Mouse (Mus musculus) midbrain, embryonic 11.5 days (tissue): ENCODE results near the gene Slc9a2. TPM values are rescaled to one million over a fixed set of nuclear protein-coding genes. Genes with fewer than 3 reads are reported as not detected.

Experiments
- ATAC-seq: fragments of 200-750 bp; cut with Nextera tagmentation; 2 replicates; pipeline ENCODE4 v1.8.0; 2017; ENCODE audit warnings: moderate TSS enrichment, moderate library complexity; ENCODE audit not compliant: low FRiP score
- DNase-seq: peaks from one replicate; pipeline ENCODE4 v3.0.0; 2015; ENCODE audit warnings: low spot score; ENCODE audit errors: missing footprints
- H3K27ac ChIP-seq: fragments of 300-500 bp; sonication (generic); 2 replicates; pipeline ENCODE4 v1.5.1; 2014; ENCODE audit warnings: low read depth, low read length
- H3K27me3 ChIP-seq: fragments of 300-500 bp; sonication (generic); 2 replicates; pipeline ENCODE4 v1.6.1; 2014; ENCODE audit warnings: mild to moderate bottlenecking, low read length, moderate library complexity, mixed read lengths; ENCODE audit not compliant: control insufficient read depth, insufficient read depth
- H3K36me3 ChIP-seq: fragments of 300-500 bp; sonication (generic); 2 replicates; pipeline ENCODE4 v1.6.1; 2014; ENCODE audit warnings: mild to moderate bottlenecking, low read length, moderate library complexity, mixed read lengths; ENCODE audit not compliant: control insufficient read depth, insufficient read depth
- H3K4me1 ChIP-seq: fragments of 300-500 bp; sonication (generic); 2 replicates; pipeline ENCODE4 v1.6.1; 2014; ENCODE audit warnings: low read length; ENCODE audit not compliant: control insufficient read depth, insufficient read depth
- H3K4me2 ChIP-seq: fragments of 300-500 bp; sonication (generic); 2 replicates; pipeline ENCODE4 v1.6.1; 2014; ENCODE audit warnings: mild to moderate bottlenecking, moderate library complexity
- H3K4me3 ChIP-seq: fragments of 300-500 bp; sonication (generic); 2 replicates; pipeline ENCODE4 v1.5.1; 2014; ENCODE audit warnings: low read depth, low read length
- H3K9ac ChIP-seq: fragments of 300-500 bp; sonication (generic); 2 replicates; pipeline ENCODE4 v1.6.1; 2014; ENCODE audit warnings: low read length
- H3K9me3 ChIP-seq: fragments of 300-500 bp; sonication (generic); 2 replicates; pipeline ENCODE4 v1.6.1; 2016; ENCODE audit warnings: low read length; ENCODE audit not compliant: control insufficient read depth
- WGBS: fragments of 180-500 bp; shearing (Covaris S2); extraction: QIAGEN DNeasy Blood & Tissue Kit; methylation state at CpG from one replicate; pipeline ENCODE4 v1.1.7; 2014; 5-methylcytosine and 5-hydroxymethylcytosine counted together
- polyA plus RNA-seq: library from polyadenylated mRNA; unstranded; fragments of >200 nt; fragmentation: Nextera tagmentation; extraction: Ambion mirVana; gene quantifications from 2 replicates; pipeline ENCODE4 v1.2.1, GENCODE M21; 2014

Gene Slc9a2
- polyA plus RNA-seq = 0.11 TPM in 1 of 2 replicates, not detected in the other

DNA sequence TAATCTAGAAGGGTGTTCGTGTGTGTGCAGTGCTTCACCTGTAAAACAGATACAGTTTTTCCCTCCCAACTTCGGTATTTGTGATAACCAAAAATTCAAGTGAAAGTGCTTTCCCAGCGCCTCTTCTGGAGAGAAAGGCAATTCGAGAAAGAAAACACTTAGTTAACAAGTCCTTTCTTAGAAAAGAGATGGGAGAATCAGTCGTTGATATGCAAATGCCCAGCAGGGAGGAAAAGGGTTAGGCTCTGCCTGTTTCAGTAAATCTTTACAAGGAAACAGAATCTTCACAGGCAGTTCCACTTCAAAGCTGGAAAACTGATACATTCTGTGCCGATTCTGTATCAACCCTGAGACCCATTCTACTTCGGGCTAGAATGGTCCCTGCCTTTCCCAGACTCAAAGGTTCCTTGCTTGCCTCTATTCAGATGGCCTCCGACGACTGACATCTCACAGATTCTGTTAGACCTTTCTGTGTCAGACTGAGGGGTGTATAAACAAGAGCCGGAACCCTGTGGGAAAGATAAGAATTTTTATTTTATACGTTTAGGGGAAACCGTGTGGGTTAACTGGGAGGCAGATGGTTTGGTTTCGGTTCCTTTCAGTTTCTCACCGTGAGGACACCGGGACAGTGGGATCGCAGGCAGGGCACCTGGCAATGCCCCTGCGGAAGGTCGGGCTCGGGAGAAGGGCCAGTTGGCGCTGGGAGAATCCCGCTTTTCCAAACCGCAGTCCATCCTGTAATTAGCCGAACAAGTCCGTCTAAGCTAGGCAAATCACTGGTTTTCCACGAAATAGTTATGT is at the start of gene Slc9a2:
Slc9a2 (plus strand) TSS at position 508 of the 801 bp plus-strand sequence.
- Histone ChIP-seq H3K4me1 (peaks cover 6% of the 10 kb centered on the region), H3K27me3 (peaks cover 44% of the 10 kb centered on the region), H3K27ac (no peak within 1 kb of the TSS), H3K9me3 (no peaks in the 10 kb centered on the region), H3K4me2 (peak within 1 kb of the TSS; percentile 98), H3K4me3 (peak within 1 kb of the TSS; percentile 60), H3K9ac (peak within 1 kb of the TSS; percentile 56), H3K36me3 (no peaks in the 10 kb centered on the region)
- DNase-seq = peak; percentile 93
- ATAC-seq = no peak
- 2% methylated on average over 25 of the region's 25 CpGs for WGBS

DNA sequence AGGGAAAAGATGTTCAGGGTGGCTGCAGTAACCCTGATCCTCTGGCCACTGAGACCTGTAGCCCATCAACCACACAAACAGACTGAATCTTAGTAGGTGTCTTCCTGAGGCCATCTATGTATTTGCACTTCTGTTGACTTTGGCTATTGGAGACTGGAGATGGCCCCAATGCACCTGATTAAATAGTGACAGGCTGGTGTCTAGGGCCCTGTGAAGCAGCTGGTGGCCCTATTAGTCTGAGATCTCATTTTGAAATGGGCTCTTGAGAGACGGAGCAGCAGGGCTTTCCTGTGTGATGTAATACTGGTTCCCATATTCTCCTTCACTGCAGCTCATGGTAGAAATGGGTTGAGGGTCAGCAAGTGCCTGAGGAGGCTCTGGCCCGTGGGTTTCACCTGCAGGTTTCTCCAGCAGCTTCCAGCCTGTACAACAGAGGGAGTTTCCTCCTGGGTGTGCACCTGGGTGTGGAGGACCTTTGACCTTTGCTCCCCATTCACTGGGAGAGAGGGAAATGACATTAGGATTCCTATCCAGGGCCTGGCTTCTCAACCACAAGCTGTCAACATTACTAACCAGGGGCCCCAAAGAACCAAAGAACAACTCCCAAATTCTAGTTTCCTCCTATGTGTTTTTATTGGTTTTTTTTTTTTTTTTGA is 47.8 kb upstream of the Slc9a2 start:
- 44% methylated on average over 2 of the region's 2 CpGs for whole genome bisulfite sequencing
- no peak for ATAC-seq
- no peak overlapping the region for H3K27ac ChIP-seq

DNA sequence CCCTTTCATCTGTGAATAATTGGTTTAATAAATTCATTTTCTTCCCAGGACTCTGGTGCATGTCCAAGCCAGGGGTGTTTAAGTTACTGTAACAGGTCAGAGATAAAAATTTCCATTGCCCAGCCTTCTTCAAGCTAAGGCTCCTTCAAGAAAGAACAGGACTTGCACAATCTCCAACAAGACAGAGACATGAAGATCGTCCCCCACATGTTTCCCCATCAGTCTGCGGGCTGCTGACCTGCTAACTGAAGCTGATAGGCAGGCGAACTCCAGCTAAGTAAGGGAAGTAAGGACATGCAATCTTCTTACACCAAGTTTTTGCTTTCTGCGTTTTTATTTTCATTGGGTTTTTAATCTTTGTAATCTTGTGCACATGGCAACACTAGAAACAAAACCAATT is 45.8 kb upstream of the Slc9a2 start:
- 78% methylated on average over 4 of the region's 4 CpGs for WGBS
- Histone ChIP-seq H3K4me2 (no peak overlapping the region), H3K27me3 (no peaks in the 10 kb centered on the region), H3K27ac (no peak overlapping the region), H3K4me1 (no peaks in the 10 kb centered on the region), H3K9ac (no peak overlapping the region), H3K9me3 (no peaks in the 10 kb centered on the region), H3K36me3 (no peaks in the 10 kb centered on the region), H3K4me3 (no peak overlapping the region)
- no peak for ATAC-seq
- DNase-seq = peak; percentile 64

More for the DNA sequence above, 47.8 kb upstream of the Slc9a2 start:
- no peak overlapping the region for H3K9ac ChIP-seq
- H3K36me3 ChIP-seq = no peaks in the 10 kb centered on the region
- H3K4me3 ChIP-seq = no peak overlapping the region
- no peaks in the 10 kb centered on the region for H3K9me3 ChIP-seq
- no peaks in the 10 kb centered on the region for H3K4me1 ChIP-seq
- no peaks in the 10 kb centered on the region for H3K27me3 ChIP-seq
- H3K4me2 ChIP-seq = no peak overlapping the region
- DNase-seq = no peak

DNA sequence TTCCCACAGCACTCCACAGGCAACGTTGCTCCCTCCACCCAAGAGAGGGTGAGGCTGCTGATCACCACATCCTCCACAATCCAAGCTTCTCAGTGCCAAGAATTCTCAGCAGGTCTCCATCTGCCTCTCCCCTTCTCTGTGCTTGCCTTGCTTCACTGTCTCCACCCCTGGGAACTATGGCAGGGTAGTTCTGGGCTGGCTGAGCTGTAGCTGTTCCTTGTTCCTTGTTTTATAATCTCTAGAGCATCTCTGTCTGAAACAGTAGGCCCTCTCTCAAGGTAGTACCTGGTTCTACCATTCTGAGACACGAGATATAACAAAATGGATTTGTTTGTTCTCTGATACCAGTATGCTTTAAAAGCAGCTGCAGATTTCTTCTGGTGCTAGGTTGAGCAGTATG is 32.1 kb upstream of the Slc9a2 start:
- H3K36me3 ChIP-seq = no peaks in the 10 kb centered on the region
- H3K4me2 ChIP-seq = no peak overlapping the region
- H3K27me3 ChIP-seq = no peaks in the 10 kb centered on the region
- H3K4me1 ChIP-seq = no peaks in the 10 kb centered on the region
- no peak overlapping the region for H3K9ac ChIP-seq
- H3K27ac ChIP-seq = no peak overlapping the region
- H3K4me3 ChIP-seq = no peak overlapping the region
- H3K9me3 ChIP-seq = no peaks in the 10 kb centered on the region
- no peak for ATAC-seq
- whole genome bisulfite sequencing = 76% methylated on average over 2 of the region's 2 CpGs
- DNase-seq = no peak

DNA sequence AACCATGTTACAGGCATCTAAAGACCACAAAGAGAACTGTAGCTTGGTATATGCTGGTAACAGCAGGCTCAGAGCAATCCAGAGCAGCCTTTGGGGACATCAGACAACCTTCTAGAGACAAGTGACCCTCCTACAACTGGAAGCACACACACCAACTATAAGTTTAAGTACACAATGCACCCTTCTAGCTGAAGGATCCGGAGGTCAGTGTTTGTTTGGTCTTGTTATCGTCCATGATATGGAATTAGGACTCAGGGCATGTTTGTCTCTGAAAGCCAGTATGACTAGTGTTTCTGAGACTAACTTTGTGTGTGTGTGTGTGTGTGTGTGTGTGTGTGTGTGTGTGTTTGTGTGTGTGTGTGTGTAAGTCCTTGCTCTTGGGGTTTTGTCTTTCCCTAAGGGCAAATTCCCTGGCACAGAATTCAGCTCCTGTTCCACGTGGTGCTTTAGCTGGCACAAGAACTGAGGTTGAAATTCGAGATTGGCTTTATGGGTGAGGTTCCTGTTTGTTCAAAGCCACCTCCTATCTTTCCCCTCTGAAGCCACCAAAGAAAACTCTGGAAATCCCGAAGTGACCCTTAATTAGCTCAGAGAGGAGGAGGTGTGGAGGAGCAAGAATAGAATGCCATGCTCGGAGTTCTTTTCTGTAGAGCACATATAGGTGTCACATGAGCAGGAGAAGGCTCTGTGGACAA is 29.4 kb upstream of the Slc9a2 start:
- H3K4me1 ChIP-seq = no peaks in the 10 kb centered on the region
- DNase-seq (no peak), ATAC-seq (no peak)
- H3K9me3 ChIP-seq = no peaks in the 10 kb centered on the region
- no peak overlapping the region for H3K27ac ChIP-seq
- H3K4me2 ChIP-seq = no peak overlapping the region
- H3K36me3 ChIP-seq = no peaks in the 10 kb centered on the region
- WGBS = 77% methylated on average over 6 of the region's 6 CpGs
- H3K9ac ChIP-seq = no peak overlapping the region
- H3K4me3 ChIP-seq = no peak overlapping the region
- no peaks in the 10 kb centered on the region for H3K27me3 ChIP-seq

DNA sequence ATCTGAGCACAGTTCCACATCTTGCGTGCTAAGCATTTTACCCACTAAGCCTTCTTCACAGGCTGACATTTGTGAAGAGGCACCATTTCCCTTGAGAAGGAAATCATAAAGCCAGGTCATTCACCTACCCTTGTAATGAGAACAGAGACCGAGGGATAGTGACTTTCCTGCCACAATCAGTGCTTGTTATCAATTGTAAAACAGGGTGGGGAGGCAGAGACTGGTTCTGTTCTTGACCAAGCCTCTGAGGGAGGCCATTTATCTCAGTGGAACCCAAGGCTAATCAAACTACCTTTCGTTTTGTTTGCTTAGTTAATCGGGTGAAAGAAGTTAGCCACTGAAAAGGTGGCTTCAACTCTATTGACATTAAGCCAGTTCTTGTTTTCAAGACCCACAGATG is 23.3 kb upstream of the Slc9a2 start:
- Histone ChIP-seq H3K36me3 (no peaks in the 10 kb centered on the region), H3K27ac (no peak overlapping the region), H3K4me2 (no peak overlapping the region), H3K4me3 (no peak overlapping the region), H3K4me1 (no peaks in the 10 kb centered on the region), H3K9ac (no peak overlapping the region), H3K27me3 (no peaks in the 10 kb centered on the region), H3K9me3 (no peaks in the 10 kb centered on the region)
- ATAC-seq (no peak), DNase-seq (no peak)
- 87% methylated on average over 4 of the region's 4 CpGs for WGBS

DNA sequence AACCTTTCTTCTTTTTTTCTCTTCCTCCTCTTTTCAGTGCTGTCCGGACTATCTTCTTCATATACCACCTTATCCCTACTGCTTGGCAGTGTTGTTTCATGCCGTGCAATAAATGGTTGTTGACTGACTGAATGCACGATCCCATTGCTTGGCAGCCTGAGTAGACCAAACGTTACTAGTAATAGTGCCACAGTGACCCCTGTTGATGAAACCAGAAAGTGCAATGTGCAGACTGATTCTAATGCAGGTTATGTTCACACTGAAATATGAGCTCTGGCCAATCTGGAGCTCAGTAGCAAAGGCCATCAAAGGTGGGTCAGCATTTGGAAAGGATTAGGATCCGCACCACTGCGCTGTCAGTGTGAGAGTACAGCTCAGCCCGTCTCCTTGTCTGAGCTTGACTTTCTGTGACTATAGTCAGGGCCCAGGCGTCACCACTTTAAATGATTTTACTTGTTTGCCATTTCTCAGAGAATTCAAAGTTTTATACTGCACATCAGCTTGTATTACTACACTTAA is 22.3 kb upstream of the Slc9a2 start:
- H3K9ac ChIP-seq = no peak overlapping the region
- WGBS = 45% methylated on average over 8 of the region's 8 CpGs
- no peaks in the 10 kb centered on the region for H3K9me3 ChIP-seq
- H3K4me1 ChIP-seq = no peaks in the 10 kb centered on the region
- DNase-seq = peak; percentile 95
- H3K4me3 ChIP-seq = no peak overlapping the region
- no peak for ATAC-seq
- H3K27ac ChIP-seq = no peak overlapping the region
- H3K27me3 ChIP-seq = no peaks in the 10 kb centered on the region
- H3K4me2 ChIP-seq = no peak overlapping the region
- H3K36me3 ChIP-seq = no peaks in the 10 kb centered on the region

DNA sequence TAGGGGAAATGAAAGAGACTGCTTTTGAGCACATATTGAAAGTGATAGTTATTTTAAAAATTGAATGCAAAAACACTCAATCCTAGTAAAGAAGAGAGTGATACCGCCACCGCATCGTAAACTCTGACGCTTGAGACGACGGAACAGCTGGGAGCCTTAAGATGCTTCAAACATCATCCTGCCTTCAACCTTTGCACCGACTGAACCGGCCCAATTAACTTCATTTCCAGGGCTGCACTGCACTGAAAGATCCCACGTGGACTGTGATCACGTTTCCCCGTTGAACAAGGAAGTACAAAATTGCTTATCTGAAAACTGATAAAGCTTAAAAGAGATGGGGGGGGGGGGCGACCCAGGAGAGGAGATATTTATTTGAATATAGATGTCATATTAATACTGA is 21.4 kb upstream of the Slc9a2 start:
- 82% methylated on average over 12 of the region's 12 CpGs for WGBS
- Histone ChIP-seq H3K4me3 (no peak overlapping the region), H3K9me3 (no peaks in the 10 kb centered on the region), H3K36me3 (no peaks in the 10 kb centered on the region), H3K4me1 (no peaks in the 10 kb centered on the region), H3K27ac (no peak overlapping the region), H3K4me2 (no peak overlapping the region), H3K9ac (no peak overlapping the region), H3K27me3 (no peaks in the 10 kb centered on the region)
- ATAC-seq = no peak
- DNase-seq = no peak

DNA sequence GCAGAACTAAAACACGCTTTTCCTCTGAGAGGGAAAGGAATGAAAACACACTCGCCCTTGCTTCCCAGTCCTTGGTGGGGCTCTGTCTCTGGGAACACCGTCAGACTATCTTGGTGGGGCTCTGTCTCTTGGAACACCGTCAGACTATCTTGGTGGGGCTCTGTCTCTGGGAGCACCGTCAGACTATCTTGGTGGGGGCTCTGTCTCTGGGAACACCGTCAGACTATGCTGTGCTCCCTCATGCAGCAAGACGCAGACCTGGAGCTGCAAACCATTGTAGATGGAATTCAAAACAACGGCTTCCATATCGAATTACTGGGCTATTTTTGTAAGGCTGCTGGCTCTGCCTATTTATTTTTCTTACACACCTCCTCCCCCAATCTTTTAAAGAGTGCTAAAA is 20.9 kb upstream of the Slc9a2 start:
- 72% methylated on average over 9 of the region's 9 CpGs for WGBS
- H3K36me3 ChIP-seq = no peaks in the 10 kb centered on the region
- no peak overlapping the region for H3K4me2 ChIP-seq
- no peak for DNase-seq
- no peak overlapping the region for H3K27ac ChIP-seq
- H3K9ac ChIP-seq = no peak overlapping the region
- ATAC-seq = no peak
- H3K4me1 ChIP-seq = no peaks in the 10 kb centered on the region
- H3K4me3 ChIP-seq = no peak overlapping the region
- H3K27me3 ChIP-seq = no peaks in the 10 kb centered on the region
- H3K9me3 ChIP-seq = no peaks in the 10 kb centered on the region
